Mouse (Mus musculus): Measurements from ENCODE around the gene Plcz1. TPM values are rescaled to one million over a fixed set of nuclear protein-coding genes. Genes with fewer than 3 reads are reported as not detected.

Gene Plcz1
- total RNA-seq (2017), result not detected in 2 replicates

DNA sequence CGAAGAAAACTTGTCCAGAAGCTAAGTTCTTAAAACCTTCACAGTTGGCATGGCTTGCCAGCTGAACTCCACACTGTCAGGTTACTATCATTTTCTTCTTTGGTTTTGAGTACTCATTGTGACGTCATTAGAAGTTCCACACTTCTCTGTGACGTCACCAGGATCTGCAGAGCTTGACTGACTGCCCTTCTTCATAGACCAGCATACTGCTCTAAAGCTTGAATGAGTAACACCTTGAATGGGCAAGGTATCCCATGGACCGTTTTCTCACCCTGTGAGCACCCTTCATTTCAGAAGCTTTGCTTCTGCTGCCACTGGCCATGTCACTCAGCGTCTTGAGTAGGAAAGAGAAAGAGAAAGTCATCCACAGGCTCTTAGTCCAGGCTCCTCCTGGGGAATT lies at the start of gene Plcz1:
Gene Plcz1 (minus strand): TSS at position 101 of the 400 bp plus-strand sequence.
- ATAC-seq (ENCODE audit: extremely low read depth, insufficient number of reproducible peaks, low FRiP score, poor library complexity, severe bottlenecking), result no peak

GRCm38 (mm10) chr6:140089855-140090254 lies 48.6 kb upstream of the Plcz1 start:
- no peak for ATAC-seq (ENCODE audit: extremely low read depth, insufficient number of reproducible peaks, low FRiP score, poor library complexity, severe bottlenecking)

DNA sequence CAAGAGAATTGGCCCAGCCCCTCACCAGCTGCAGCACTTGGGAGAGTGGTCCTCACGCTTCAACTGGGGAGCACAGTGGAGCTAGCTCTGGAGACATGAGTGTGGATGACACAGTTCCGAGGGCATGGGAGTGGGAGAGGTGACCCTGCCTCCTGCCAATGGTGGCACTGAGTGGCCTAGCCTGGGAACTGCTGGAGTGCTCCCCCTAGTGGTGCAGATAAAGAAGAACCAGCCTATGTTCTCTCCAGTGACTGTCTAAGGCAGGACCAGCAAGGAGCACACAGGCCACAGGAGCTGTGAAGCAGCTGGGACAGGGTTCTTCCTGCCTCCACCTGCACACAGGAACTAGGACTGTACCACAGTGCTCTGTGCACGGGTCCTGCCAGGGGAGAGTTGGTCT lies 40.5 kb upstream of the Plcz1 start:
- no peak for ATAC-seq (ENCODE audit: extremely low read depth, insufficient number of reproducible peaks, low FRiP score, poor library complexity, severe bottlenecking)

- no peak for ATAC-seq (ENCODE audit: extremely low read depth, insufficient number of reproducible peaks, low FRiP score, poor library complexity, severe bottlenecking)
These were observed 39.7 kb upstream of the Plcz1 start for GRCm38 (mm10) chr6:140080933-140081332.

- ATAC-seq (ENCODE audit: extremely low read depth, insufficient number of reproducible peaks, low FRiP score, poor library complexity, severe bottlenecking), result no peak
These were observed 27.9 kb upstream of the Plcz1 start for GRCm38 (mm10) chr6:140069177-140069576.

- no peak for ATAC-seq (ENCODE audit: extremely low read depth, insufficient number of reproducible peaks, low FRiP score, poor library complexity, severe bottlenecking)
These were observed 13.1 kb upstream of the Plcz1 start for GRCm38 (mm10) chr6:140054271-140054928.

DNA sequence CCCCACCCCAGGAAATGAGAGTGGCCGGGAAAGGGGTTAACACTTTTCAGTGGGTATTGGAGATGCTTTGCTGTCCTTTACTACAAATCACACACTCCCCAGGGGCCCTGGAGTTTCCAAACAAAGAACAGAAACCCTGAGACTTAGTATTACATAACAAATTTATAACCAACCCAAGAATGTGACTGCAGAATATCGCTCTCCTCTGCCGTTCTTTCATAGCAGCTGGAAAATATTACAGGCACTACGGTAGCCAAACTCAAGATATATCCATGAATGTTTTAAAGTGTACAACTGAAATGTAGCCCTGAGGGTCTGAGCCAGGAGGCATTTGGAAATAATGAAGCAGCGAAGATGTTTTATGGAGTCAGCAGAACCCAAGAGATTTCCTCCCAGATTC lies 10.2 kb upstream of the Plcz1 start:
- no peak for ATAC-seq (ENCODE audit: extremely low read depth, insufficient number of reproducible peaks, low FRiP score, poor library complexity, severe bottlenecking)

- no peak for ATAC-seq (ENCODE audit: extremely low read depth, insufficient number of reproducible peaks, low FRiP score, poor library complexity, severe bottlenecking)
These were observed 305 bp downstream of the Plcz1 start, which contains the start of gene Capza3 for GRCm38 (mm10) chr6:140040952-140041351. Gene Capza3 (plus strand): TSS chr6:140041252.

- no peak for ATAC-seq (ENCODE audit: extremely low read depth, insufficient number of reproducible peaks, low FRiP score, poor library complexity, severe bottlenecking)
These were observed 16.9 kb downstream of the Plcz1 start for GRCm38 (mm10) chr6:140024404-140024803.

- no peak for ATAC-seq (ENCODE audit: extremely low read depth, insufficient number of reproducible peaks, low FRiP score, poor library complexity, severe bottlenecking)
These were observed 36.1 kb downstream of the Plcz1 start for GRCm38 (mm10) chr6:140005181-140005580.

- ATAC-seq (ENCODE audit: extremely low read depth, insufficient number of reproducible peaks, low FRiP score, poor library complexity, severe bottlenecking), result no peak
These were observed 51.7 kb downstream of the Plcz1 start for GRCm38 (mm10) chr6:139989597-139989996.

GRCm38 (mm10) chr6:139989075-139989474 lies 52.2 kb downstream of the Plcz1 start:
- ATAC-seq (ENCODE audit: extremely low read depth, insufficient number of reproducible peaks, low FRiP score, poor library complexity, severe bottlenecking), result no peak

GRCm38 (mm10) chr6:139986564-139986963 lies 54.7 kb downstream of the Plcz1 start:
- no peak for ATAC-seq (ENCODE audit: extremely low read depth, insufficient number of reproducible peaks, low FRiP score, poor library complexity, severe bottlenecking)

GRCm38 (mm10) chr6:139984069-139984468 lies 57.2 kb downstream of the Plcz1 start:
- no peak for ATAC-seq (ENCODE audit: extremely low read depth, insufficient number of reproducible peaks, low FRiP score, poor library complexity, severe bottlenecking)

DNA sequence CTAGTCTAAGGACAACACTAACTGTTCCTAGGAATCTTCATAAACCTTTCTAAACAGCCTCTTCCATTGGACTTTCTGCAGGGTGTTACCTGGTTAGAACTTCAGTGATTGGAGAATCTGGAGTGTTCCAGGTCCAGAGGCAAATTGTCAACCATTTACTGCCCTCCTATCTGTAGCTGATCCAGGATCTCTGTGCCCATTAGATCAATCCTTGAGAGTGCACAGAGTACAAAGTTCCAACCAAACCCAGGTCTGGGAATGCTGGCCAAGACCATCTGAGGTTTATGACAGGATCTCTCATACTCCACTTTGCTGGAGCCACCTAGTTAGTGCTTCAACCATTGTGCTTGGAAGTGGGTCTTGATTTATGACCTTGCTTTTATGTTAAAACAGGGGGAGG lies 60.2 kb downstream of the Plcz1 start:
- no peak for ATAC-seq (ENCODE audit: extremely low read depth, insufficient number of reproducible peaks, low FRiP score, poor library complexity, severe bottlenecking)

- ATAC-seq (ENCODE audit: extremely low read depth, insufficient number of reproducible peaks, low FRiP score, poor library complexity, severe bottlenecking), result no peak
These were observed 63.1 kb downstream of the Plcz1 start for GRCm38 (mm10) chr6:139978114-139978513.

DNA sequence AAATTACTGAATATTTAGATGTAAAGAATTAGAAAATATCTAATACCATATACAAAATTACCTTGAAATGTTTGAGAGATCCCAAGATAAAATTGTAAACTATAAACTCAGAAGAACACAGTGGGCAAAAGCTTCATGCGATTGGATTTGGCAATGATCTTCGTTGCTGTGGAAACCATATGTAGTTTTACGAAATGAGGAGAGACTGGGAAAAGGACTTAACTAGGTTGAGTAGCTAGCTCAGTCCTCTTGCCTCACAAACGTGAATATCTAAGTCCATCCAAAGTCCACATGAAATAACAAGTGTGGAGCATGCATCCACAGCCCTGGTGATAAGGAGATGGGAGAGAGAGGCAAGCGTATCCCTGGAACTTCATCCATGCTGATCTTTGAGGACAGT lies 66.6 kb downstream of the Plcz1 start:
- no peak for ATAC-seq (ENCODE audit: extremely low read depth, insufficient number of reproducible peaks, low FRiP score, poor library complexity, severe bottlenecking)

DNA sequence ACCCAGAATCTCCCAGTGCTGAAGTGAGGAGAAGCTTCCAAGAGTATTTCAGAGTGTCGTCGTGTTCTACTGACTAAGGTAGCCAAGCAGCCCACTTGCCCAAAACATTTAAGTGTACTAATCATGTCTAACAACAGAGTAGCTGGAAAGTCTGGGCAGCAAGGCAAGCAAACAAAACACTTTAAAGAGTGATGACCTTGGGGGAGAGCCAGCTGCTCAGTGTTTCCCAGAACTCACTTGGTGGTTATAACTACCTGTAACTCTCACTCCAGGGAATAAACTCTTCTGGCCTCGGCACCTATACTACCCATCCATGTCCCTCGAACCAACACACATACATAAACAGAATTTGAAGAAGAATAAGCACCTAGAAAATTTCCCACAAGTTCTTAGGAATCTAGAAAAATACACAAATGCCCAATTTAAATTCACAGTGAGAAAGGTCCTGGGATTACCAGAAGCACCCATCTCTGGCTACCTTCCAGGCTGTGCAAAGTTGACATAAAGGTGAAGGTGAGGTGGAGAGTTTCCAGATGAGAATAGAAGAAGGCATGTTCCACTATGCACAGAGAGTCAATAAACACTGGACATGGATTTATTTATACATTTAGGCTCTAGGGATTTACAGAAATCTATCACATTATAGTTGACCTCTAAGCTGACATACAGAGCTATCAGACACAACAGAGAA lies 69.5 kb downstream of the Plcz1 start:
- no peak for ATAC-seq (ENCODE audit: extremely low read depth, insufficient number of reproducible peaks, low FRiP score, poor library complexity, severe bottlenecking)

DNA sequence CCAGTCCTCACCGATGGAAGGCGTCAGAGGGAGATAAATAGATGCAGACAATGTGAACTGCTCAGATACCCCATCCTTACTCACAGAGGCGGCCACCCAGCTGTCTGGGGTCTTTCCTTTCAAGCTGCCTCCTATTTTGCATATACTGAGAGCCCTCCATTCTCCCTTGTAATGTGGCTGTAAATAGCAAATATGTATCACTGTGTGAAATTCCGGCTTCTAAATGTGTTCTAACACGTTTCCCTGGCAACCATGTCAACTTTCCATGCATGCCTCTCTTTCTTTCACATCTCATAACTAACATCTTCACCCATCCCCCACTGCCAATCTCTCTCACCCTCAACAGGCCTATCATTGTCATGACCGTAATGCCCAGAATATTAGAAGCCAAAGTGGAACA lies 74.6 kb downstream of the Plcz1 start:
- ATAC-seq (ENCODE audit: extremely low read depth, insufficient number of reproducible peaks, low FRiP score, poor library complexity, severe bottlenecking), result no peak

GRCm38 (mm10) chr6:139964895-139965294 lies 76.4 kb downstream of the Plcz1 start:
- ATAC-seq (ENCODE audit: extremely low read depth, insufficient number of reproducible peaks, low FRiP score, poor library complexity, severe bottlenecking), result no peak

- no peak for ATAC-seq (ENCODE audit: extremely low read depth, insufficient number of reproducible peaks, low FRiP score, poor library complexity, severe bottlenecking)
These were observed 77.5 kb downstream of the Plcz1 start for GRCm38 (mm10) chr6:139963775-139964174.
